Mouse (Mus musculus): ENCODE measurements around the gene Ache. TPM values are rescaled to one million over a fixed set of nuclear protein-coding genes. Genes with fewer than 3 reads are reported as not detected.

Gene Ache
- polyA plus RNA-seq, 1 experiment from 2014 or later, result 6.2 TPM

- H3K27ac ChIP-seq (ENCODE audit: low read depth, low read length), result no peak overlapping the region
- H3K27me3 ChIP-seq (ENCODE audit: control insufficient read depth, insufficient read depth, low read length), result no peaks in the 10 kb centered on the region
- H3K4me3 ChIP-seq (ENCODE audit: low read depth, low read length), result no peak overlapping the region
- no peak overlapping the region for H3K4me2 ChIP-seq (replicated peaks; ENCODE audit: low read depth, low read length)
- peaks cover 6% of the 10 kb centered on the region for H3K4me1 ChIP-seq (replicated peaks; ENCODE audit: control insufficient read depth, insufficient read depth, low read length)
- ATAC-seq (ENCODE audit: low FRiP score), result no peak
- WGBS, result 99% methylated on average over 5 of the region's 5 CpGs
- H3K36me3 ChIP-seq (ENCODE audit: control insufficient read depth, insufficient read depth, low read length), result no peaks in the 10 kb centered on the region
- H3K9me3 ChIP-seq (ENCODE audit: control insufficient read depth, low read length), result no peaks in the 10 kb centered on the region
- DNase-seq (ENCODE audit: low spot score), result no peak
- no peak overlapping the region for H3K9ac ChIP-seq (ENCODE audit: low read depth, low read length)
These were observed 56.1 kb downstream of the Ache start for GRCm38 (mm10) chr5:137343412-137343811.

GRCm38 (mm10) chr5:137343869-137344268, 56.5 kb downstream of the Ache start:
- H3K4me3 ChIP-seq (ENCODE audit: low read depth, low read length), result no peak overlapping the region
- H3K9me3 ChIP-seq (ENCODE audit: control insufficient read depth, low read length), result no peaks in the 10 kb centered on the region
- H3K4me1 ChIP-seq (replicated peaks; ENCODE audit: control insufficient read depth, insufficient read depth, low read length), result peaks cover 8% of the 10 kb centered on the region
- no peak overlapping the region for H3K9ac ChIP-seq (ENCODE audit: low read depth, low read length)
- no peaks in the 10 kb centered on the region for H3K36me3 ChIP-seq (ENCODE audit: control insufficient read depth, insufficient read depth, low read length)
- ATAC-seq (ENCODE audit: low FRiP score) (no peak), DNase-seq (ENCODE audit: low spot score) (no peak)
- H3K27ac ChIP-seq (ENCODE audit: low read depth, low read length), result no peak overlapping the region
- H3K27me3 ChIP-seq (ENCODE audit: control insufficient read depth, insufficient read depth, low read length), result no peaks in the 10 kb centered on the region
- no peak overlapping the region for H3K4me2 ChIP-seq (replicated peaks; ENCODE audit: low read depth, low read length)

Other genes with a start within 250 kb of the Ache start
- gene Ap1s1, start 241.4 kb upstream of the Ache start, polyA plus RNA-seq (2014; fragmentation: Nextera tagmentation; extraction: Ambion mirVana), result 154 and 169 TPM in 2 replicates
- gene Serpine1, start 215.3 kb upstream of the Ache start, polyA plus RNA-seq (2014; fragmentation: Nextera tagmentation; extraction: Ambion mirVana), result 0.27 and 0.37 TPM in 2 replicates
- 5.5 and 7.1 TPM in 2 replicates for gene Trim56, start 171.3 kb upstream of the Ache start, polyA plus RNA-seq (2014; fragmentation: Nextera tagmentation; extraction: Ambion mirVana)
- not detected in 2 replicates for gene Muc3, start 138.2 kb upstream of the Ache start, polyA plus RNA-seq (2014; fragmentation: Nextera tagmentation; extraction: Ambion mirVana)
- 0.14 TPM in 1 of 2 replicates, not detected in the other for gene Muc3a, start 75.1 kb upstream of the Ache start, polyA plus RNA-seq (2014; fragmentation: Nextera tagmentation; extraction: Ambion mirVana)
- gene Ufsp1, start 7.1 kb downstream of the Ache start, polyA plus RNA-seq (2014; fragmentation: Nextera tagmentation; extraction: Ambion mirVana), result 8.6 and 9.0 TPM in 2 replicates
- 138 and 140 TPM in 2 replicates for gene Srrt, start 20.2 kb downstream of the Ache start, polyA plus RNA-seq (2014; fragmentation: Nextera tagmentation; extraction: Ambion mirVana)
- 27.4 and 28.6 TPM in 2 replicates for gene Trip6, start 26.9 kb downstream of the Ache start, polyA plus RNA-seq (2014; fragmentation: Nextera tagmentation; extraction: Ambion mirVana)
- 7.1 and 7.5 TPM in 2 replicates for gene Slc12a9, start 46.1 kb downstream of the Ache start, polyA plus RNA-seq (2014; fragmentation: Nextera tagmentation; extraction: Ambion mirVana)
- gene Ephb4, start 62.6 kb downstream of the Ache start, polyA plus RNA-seq (2014; fragmentation: Nextera tagmentation; extraction: Ambion mirVana), result 21.0 and 21.3 TPM in 2 replicates
- 0.04 and 0.06 TPM in 2 replicates for gene Zan, start 189.5 kb downstream of the Ache start, polyA plus RNA-seq (2014; fragmentation: Nextera tagmentation; extraction: Ambion mirVana)
- gene Pop7, start 215.0 kb downstream of the Ache start, polyA plus RNA-seq (2014; fragmentation: Nextera tagmentation; extraction: Ambion mirVana), result 55.2 and 60.6 TPM in 2 replicates
- gene Gigyf1, start 231.0 kb downstream of the Ache start, polyA plus RNA-seq (2014; fragmentation: Nextera tagmentation; extraction: Ambion mirVana), result 10.6 and 15.4 TPM in 2 replicates
- 0.38 and 1.1 TPM in 2 replicates for gene Epo, start 245.7 kb downstream of the Ache start, polyA plus RNA-seq (2014; fragmentation: Nextera tagmentation; extraction: Ambion mirVana)
- gene Gnb2, start 246.0 kb downstream of the Ache start, polyA plus RNA-seq (2014; fragmentation: Nextera tagmentation; extraction: Ambion mirVana), result 475 and 483 TPM in 2 replicates